Mouse (Mus musculus) telencephalon, adult 2 months (tissue): ENCODE results near the gene Itih5.

Source experiments
- DNase-seq: peaks from one replicate; pipeline ENCODE4 v3.0.0-alpha.2; 2011; ENCODE audit warnings: low read depth, low spot score

Itih5 gene

GRCm38 (mm10) chr2:10168016-10168415 is 14.6 kb downstream of the Itih5 start:
- no peak for DNase-seq

DNA sequence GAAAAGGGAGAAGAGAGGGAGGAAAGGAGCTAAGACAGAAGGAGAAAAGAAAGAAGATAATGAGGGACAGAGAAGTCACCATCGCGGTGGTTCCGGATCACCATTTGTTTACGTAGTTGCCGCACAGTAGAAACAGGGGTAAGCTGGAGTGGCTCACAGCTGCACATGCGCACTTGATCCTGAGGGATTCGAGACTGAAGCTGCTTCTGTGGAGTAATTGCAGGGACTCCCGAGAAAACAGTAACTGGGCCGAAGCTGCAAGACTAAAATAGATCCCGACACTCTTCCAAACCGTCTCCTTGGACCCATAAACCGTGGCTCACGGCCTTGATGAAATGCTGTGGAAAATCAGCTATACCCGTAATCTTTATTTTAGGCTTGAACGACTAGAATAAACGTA is 16.6 kb downstream of the Itih5 start:
- no peak for DNase-seq

GRCm38 (mm10) chr2:10193553-10193952 is 40.2 kb downstream of the Itih5 start:
- no peak for DNase-seq

DNA sequence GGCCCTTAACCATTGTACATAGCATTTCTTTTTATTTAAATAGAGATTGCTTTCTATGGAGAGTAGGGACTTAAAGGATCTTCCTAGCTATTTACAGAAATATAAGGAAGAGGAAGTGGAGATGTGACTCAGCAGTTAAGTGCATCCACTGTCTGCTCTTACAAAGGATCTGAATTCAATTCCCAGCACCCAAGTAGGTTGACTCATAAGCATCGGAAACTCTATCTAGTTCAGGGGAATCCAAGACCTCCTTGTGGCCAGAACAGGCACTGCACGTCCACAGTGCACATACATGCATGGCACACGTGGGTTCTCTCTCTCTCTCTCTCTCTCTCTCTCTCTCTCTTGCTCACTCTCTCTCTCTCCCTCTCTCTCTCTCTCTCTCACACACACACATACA is 41.8 kb downstream of the Itih5 start:
- DNase-seq = no peak

DNA sequence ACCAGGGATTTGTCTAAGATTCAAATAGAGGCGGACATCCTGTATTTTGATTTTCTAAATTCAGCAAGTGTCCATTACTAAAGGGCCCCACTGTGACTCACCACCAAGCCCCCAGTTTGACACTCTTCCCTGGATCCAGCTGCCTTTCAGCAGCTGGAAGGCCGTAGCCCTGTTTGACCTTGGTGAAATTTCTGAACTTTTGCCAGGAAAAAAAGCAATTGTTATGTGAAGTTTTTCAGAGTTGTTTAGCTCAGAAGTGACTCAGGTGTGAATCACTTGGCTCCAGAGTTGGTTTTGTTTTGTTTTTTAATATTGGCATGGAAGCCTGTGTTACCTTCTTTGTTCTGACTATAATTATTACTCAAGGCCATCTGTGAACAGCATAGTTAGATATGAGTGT is 46.0 kb downstream of the Itih5 start:
- DNase-seq = no peak

DNA sequence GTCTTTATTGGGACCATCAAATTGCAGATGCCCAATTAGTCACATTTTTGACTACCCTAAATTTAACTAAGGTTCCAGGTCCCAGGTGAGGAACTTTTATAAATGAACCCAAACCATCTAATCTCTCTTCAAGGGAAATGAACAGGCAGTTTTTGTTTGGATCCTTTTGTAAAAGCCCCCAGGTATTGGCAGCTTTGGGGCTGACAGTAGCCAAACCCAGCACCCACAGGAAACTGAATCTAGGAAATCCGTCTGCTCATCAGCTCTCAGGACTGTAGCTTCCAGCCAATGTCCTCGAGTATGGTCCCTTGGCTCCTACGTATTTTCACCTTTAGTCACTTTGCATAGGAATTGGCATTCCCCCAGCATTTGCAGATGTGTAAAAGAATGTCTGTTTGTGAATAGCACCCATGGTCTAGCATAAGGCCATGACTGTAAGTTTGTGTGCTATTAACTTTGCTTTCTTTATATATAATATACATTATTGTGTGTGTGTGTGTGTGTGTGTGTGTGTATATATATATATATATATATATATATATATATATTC is 47.4 kb downstream of the Itih5 start:
- no peak for DNase-seq

DNA sequence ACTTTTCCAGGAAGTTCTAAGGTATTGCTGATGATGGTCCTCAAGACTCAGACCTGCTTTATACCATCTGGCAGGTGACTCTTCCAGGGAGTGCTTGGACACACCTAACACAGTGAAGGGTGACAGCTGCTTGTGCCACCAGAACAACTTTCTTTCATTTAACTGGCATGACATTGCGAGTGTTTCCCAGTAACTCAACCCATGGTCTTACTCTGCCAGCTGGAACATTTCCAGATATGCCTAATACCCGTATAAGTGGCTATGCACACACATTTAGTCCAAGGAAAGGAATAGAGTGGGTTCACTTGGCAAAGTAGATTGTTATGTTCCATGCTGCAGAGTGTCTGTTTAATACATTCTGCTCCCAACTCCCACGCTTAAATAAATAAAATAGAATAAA is 50.9 kb downstream of the Itih5 start:
- no peak for DNase-seq

GRCm38 (mm10) chr2:10213468-10213867 is 60.1 kb downstream of the Itih5 start:
- DNase-seq = no peak

DNA sequence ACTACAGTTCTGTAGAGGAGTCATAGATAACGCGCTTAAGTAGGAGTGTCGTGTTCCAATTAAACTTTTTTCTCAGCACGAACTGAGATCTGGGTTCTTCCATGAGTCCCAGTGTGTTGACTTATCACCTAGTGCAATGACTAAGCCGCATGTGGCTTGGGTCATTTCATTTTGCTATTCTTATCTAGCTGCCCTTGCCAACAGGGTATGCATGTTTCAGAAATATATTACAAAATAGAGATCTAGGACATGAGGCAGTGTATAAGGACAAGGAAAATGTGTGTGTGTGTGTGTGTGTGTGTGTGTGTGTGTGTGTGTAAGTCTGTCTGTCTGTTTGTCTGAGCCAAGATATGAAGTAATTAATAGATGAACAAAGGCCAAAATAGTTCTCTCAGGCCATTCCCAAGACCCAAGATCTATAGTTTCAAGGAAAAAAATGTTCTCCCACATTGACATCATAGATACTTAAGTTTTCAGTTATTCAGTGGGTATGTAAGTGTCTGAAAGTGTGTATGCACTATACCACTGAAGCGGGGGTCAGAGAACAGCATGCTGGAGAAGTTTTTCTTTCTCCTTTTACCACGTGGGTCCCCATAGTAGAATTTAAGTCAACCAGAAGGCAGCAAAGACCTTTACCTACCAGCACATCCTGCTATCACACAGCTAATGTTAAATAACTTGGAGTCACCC is 62.6 kb downstream of the Itih5 start:
- DNase-seq = no peak

- DNase-seq = peak; percentile 27
Observed at GRCm38 (mm10) chr2:10216566-10217247, 63.3 kb downstream of the Itih5 start.

GRCm38 (mm10) chr2:10221862-10222261 is 68.5 kb downstream of the Itih5 start:
- DNase-seq = no peak

DNA sequence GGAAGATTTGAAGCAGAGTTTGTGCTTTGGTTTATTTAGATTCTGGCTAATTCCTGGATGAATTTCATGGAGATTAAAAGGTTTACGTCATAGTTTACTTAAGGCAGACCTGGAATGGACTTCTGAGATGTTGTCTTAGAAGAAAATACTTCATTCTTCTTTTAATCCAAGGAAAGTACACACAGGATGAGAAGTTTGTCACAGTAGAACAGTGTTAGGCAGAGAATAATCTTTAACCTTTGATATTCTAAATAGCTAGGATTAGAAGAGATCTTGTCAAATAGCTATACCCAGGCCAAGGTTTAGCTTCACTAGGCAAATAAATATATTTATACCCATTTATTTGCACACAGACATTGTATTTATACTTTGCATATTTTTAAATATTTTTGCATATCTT is 73.5 kb downstream of the Itih5 start:
- DNase-seq = no peak

GRCm38 (mm10) chr2:10231971-10232370 is 78.6 kb downstream of the Itih5 start:
- DNase-seq = no peak

DNA sequence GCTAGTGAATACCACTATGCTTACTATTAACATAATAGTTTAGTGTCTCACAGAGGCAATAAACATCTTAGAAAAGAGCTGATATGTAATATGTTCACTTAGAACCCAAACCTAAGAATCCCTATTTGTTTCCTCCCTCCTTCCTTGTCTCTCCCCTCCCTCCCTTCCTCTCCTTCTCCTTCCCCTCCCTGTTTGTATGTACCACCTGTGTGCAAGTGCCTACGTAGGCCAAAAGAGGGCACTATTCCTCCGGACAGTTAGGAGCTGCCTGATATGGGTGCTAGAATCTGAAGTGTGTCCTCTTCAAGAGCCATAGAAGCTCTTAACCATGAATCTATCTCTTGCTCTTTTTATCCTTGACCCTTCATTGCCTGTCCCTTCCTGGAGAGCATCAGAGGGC is 83.2 kb downstream of the Itih5 start:
- no peak for DNase-seq

DNA sequence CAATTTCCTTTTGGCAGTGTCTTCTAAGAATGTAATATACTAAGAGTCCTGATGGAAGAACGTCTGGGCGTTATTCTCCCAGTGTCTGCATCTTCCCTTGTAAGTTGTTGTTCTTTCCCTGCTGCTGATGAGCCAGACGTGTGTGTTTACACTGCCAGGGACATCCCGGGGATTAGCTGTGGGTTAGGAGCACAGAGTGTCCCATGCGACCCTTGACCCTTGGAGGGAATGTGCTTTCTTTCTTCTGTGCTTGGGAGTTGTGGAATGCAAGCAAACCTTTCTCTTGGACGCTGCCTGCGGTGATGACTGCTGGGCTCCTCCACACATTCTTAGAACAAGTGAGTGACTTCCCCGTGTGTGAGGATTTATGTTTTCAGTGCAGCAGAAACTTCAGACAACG is 89.6 kb downstream of the Itih5 start:
- DNase-seq = no peak

DNA sequence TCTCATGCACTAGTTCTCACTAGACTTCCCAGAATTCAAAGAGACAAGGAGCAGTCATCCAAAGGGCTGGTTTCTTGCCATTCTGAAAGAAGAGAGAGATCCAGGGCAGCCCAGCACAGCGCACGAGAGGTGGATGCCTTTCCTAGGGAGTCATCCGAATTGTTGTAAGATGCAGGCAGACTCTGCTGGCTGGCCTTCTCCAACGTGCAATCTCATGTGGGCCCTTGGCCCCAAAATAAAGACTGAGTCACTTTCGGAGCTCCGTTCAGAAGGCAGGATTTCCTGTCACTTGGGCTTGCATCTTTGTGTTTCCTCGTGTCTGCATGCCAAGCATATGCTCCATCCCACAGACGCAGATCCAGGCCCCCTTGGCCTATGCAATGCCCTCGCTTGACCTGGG is 97.1 kb downstream of the Itih5 start:
- DNase-seq = no peak

DNA sequence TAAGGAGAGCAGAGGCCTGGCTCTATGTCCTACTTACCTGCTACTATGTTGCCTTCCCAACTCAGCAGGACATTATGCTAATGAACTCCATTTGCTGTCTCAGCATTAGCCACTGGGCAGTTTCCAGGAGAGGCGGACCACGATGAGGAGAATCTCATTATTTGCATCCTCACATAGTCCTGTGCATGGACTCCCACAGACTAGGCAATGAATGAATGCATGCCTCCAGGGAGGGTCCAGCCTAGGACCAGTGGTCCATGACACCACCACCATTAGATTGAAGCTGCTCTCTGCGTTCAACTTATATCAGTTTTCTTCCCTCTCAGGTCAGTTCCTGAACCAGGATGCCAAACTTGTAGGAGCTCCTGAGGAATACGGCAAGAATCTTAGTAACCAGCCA is 97.6 kb downstream of the Itih5 start:
- no peak for DNase-seq

DNA sequence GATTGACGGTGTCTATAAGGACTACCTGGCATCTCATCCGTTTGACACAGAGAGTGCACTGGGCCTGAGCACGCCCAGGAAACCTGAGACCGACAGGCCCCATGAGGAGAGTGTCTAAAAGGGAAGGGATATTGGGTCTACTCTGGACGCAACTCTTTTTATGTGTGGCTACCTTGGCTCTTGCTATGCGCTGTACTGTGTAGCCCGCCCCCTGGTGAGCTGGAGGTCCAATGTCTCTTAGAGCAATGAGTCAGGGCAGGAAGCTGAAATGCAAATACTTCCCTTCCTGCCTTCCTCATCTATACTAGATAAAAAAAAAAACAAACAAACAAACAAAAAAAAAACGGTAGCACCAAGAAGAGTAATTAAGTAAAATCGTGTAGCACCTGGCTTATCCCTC is 98.1 kb downstream of the Itih5 start:
- no peak for DNase-seq

DNA sequence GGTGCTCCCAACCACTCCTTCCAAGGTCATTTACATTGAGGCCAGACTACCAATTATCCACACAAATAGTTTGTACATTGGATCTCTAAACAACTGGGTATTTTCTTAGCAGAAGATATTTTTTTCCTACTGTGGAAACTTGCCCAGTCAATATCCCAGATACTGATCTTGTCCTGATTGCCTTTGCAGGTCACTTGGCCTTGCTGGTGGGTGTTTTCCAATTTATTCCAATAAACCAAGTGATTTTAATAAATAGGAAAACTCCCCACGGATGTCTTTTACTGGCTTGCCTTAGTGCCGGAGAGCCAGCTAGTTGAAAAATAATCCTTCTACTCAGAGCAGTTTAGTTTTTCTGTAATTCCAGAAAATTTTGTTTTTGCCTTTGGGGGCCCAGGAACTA is 98.6 kb downstream of the Itih5 start:
- DNase-seq = no peak

DNA sequence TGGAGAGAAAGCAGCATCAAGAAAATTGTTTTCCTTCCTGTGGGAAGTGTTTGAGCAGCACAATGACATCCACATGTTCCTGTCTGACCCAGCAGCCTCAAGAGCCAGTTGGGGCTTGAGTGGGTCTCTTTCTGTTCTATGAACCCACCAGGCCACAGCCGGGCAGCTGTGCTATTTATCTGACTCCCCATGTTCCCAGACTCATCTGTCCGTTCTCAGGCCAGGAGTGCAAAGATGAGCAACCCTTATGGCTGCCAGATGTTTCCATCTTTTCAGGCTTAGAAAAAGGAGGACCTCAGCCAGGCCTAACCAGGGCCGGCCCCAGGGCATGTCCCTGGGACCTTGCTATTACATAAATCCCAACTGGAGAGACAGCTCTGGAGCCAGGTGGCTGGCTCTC is 100.0 kb downstream of the Itih5 start:
- DNase-seq = no peak

DNA sequence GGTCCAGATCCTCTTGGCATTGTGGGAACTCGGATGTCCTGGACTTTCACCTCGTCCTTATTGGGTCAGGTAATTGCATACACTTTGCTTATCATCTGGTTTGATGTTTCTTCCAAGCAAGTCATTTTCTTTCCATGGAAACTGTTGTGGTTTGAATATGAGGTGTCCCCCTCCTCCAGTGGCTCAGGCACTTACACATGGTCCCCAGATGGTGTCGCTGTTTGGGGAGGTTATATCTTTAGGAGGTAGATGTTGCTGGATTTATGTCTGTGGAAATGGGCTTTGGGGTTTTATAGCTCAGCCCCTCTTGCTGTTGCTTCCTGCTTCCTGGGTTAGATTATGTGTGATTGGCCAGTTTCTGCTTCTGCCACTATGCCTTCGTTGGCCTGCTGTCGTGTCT is 103.6 kb downstream of the Itih5 start:
- DNase-seq = no peak

GRCm38 (mm10) chr2:10258312-10258711 is 104.9 kb downstream of the Itih5 start:
- DNase-seq = no peak

GRCm38 (mm10) chr2:10260109-10260508 is 106.7 kb downstream of the Itih5 start:
- DNase-seq = no peak
